Mouse (Mus musculus): Measurements from ENCODE around the gene Zfp414.
A peak's percentile ranks its signal among the peaks of the same experiment; 100 is the strongest.

The Zfp414 gene

DNA sequence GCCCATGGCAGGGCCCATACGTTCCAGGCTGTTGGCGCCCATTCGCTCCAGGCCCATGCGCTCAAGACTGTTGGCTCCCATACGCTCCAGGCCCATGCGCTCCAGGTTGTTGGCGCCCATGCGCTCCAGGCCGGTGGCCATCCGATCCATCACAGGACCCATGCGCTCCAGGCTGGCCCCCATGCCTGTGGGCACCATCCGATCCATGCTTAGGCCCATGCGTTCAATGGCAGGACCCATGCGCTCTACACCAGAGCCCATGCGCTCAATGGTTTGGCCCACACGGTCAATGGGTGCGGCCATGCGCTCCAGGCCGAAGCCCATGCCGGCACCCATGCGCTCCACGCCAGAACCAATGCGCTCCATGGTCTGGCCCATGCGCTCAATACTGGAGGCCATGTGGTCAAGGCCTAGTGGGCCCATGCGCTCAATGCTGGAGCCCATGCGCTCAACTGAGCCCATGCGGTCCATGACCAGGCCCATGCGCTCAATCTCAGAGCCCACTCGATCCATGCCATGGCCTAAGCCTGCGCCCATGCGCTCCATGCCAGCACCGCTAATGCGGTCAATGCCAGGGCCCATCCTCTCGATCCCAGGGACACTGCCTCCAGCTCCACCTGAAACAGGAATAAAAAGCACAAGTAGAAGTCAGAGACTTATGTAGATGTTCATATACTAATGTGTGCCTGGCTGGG is 21.0 kb downstream of the Zfp414 start:
- DNase-seq (ENCODE audit: low read depth, low spot score) = no peak

GRCm38 (mm10) chr17:33666813-33667212 is 37.9 kb downstream of the Zfp414 start:
- no peak for DNase-seq (ENCODE audit: low read depth, low spot score)

DNA sequence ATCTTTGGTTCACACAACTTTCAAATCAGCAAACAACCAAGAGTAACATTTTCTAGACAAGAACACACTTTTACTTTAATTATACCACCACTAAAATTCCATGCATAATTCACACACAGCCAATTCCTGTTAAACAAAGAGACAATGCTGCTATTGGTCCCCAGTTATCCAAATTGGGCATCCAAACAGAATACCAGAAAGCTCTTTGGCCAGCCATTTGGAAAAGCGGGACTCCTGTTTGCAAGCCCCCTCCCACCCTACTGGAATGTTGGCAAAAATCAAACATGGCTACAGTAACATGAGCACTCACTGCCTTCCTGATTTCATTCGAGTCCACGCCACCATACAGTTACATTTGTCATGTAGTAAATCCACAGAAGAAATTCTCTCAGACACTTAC is 40.8 kb downstream of the Zfp414 start:
- DNase-seq (ENCODE audit: low read depth, low spot score) = no peak

GRCm38 (mm10) chr17:33673837-33674236 is 44.9 kb downstream of the Zfp414 start:
- DNase-seq (ENCODE audit: low read depth, low spot score) = no peak

DNA sequence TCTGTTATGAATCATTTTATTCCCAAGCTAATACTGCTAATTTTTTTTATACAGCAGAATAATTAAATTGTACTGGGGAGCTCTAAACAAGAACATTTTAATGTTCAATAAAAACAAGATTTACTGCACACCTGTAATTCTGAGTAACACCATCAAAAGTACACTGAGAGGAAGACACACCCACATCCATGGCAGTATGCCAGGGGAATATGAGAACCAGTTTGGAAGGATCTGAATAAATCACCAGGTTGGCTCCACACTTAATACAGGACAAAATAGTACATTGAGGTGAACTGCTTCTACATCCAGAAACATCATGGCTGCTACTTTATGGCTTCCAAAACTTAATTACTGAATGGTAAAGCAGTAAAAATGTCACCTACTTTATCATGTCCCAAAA is 46.6 kb downstream of the Zfp414 start:
- peak; percentile 26 for DNase-seq (ENCODE audit: low read depth, low spot score)

GRCm38 (mm10) chr17:33676086-33676485 is 47.2 kb downstream of the Zfp414 start:
- no peak for DNase-seq (ENCODE audit: low read depth, low spot score)

DNA sequence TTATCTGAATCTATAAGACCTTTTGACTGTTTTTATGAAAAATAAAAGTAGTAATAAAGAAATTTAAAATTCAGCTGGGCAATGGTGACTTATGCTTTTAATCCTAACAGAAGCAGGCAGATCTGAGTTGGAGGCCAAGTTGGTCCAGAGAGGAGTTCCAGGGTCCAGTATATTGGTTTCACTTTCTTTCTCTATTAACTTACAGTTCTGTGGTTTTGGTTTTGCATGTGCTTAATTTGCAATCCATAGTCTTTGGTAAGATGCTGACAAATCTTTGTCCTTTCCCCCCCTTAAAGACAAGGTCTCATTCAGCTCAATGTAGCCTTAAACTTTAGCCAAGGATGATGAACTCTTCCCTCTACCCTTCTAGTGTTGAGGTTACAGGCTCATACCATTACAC is 49.9 kb downstream of the Zfp414 start:
- peak; percentile 19 for DNase-seq (ENCODE audit: low read depth, low spot score)

Data from CD4-positive, CD25-positive, alpha-beta regulatory T cell, adult 2 months (primary cell).